Mouse (Mus musculus) kidney, postnatal 14 days (tissue): ENCODE measurements at regions not wholly inside any gene's neighbourhood (a gene's known extent, or its start where the extent isn't known, plus 50 kb on each side); places are given as distances from the start of the nearest gene placed in this dataset.

Experiments used
- DNase-seq: peaks from one replicate; pipeline ENCODE4 v3.0.0; 2022; ENCODE audit warnings: mixed read lengths

DNA sequence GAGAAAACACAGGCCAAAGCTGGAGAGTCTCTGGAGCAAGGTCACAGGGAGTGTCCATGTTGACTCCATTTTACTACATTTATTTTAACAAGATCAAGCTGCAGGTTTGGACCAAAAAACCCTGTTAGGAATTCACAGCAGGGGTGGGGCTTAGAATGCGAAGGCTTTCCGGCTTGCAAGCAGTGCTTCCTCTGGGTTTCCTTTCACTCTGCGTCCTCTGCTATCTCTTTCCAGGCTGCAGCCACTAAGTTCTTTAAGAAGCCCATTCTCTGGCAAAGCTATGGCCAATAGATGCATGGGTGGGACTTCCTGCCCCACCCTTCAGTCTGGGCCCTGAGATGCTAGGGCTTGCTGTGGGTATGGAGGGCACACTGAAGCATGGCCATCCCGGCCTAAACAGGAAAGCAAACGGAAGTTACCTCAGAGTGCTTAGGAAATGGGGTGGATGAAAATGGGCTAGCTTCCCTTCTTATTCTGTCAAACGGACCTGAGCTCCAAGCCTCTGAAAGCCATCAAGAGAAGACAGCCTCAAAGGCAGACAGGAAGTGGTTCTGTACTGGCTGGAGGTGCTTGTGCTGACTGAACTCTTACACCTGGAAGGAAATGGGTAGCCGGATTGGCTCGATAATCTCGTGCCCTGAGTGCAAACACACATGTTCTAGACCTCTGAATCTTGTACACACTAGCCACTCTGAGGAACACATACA is 90.6 kb upstream of the C1qtnf7 start:
- no peak for DNase-seq

DNA sequence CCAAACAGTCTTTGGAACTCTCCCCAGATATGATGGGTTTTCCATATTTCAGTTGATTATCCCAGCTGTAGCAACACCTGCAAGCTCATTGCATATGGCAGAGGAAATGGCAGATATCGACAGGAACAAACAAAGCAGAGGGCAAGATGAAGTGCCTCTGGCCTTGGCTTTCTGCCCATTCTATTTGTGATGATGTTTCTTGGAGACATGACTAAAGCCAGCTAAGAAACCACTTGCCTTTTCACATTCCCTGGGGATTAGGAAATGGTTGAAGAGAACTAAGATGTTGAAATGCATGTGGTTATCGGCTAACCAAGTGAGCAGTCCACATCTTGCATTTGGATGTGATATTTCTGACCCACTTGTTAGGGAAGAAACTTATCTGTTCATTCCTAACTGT is 82.0 kb upstream of the C1qtnf7 start:
- DNase-seq = no peak

- no peak for DNase-seq
Observed at GRCm38 (mm10) chr5:43439191-43439590, 76.1 kb upstream of the C1qtnf7 start.

DNA sequence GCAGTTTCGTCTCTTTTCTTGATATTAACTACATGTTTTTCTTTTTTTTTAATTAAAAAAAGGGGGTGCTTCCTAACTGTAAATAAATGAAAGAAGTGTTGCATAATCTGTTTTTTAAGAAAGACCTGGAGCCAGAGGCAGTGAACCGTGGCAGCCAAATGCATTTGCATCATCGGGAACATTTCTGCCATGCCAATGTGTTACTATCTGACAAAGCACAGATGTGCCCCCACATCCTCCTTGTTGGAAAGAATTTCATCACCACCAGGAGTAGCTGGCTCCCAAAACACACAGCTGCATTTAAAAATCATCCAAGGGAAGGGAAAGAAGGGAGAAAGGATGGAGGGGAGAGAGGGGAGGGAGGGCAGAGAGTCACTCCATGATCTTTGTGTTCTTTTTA is 74.0 kb upstream of the C1qtnf7 start:
- peak; percentile 46 for DNase-seq

DNA sequence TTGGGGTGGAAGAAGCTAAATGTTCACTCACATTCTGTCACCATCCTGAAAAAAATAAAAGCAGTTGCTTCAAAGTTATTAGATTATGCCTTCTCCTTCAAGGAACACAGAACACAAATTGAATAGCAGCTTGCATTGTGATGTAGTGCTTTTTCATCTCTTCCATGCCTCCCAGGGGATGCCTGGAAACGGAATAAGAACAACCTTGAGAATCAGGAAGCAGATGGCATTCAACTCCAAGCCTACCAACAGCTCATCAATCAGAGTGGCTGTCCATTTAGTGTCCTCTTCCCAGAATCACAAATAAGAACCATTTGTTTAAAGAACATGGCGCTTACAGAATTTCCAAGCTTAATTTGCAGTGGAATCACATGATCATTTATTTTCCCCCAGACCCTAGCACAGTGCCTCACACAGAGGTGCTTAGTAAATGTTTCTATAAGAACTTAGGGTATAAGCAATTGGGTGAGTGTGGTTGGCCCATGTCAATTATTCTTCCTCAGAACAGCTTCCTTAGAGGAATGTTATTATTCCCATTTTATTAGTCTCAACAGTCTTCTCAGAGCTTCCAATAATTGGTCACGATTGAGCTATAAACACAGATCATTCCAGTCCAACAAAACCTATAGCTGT is 70.6 kb upstream of the C1qtnf7 start:
- DNase-seq = no peak

- DNase-seq = no peak
Observed at GRCm38 (mm10) chr5:43445620-43446019, 69.7 kb upstream of the C1qtnf7 start.

GRCm38 (mm10) chr5:43446295-43446694 is 69.0 kb upstream of the C1qtnf7 start:
- DNase-seq = no peak

GRCm38 (mm10) chr5:43456018-43456417 is 59.3 kb upstream of the C1qtnf7 start:
- DNase-seq = peak; percentile 53

DNA sequence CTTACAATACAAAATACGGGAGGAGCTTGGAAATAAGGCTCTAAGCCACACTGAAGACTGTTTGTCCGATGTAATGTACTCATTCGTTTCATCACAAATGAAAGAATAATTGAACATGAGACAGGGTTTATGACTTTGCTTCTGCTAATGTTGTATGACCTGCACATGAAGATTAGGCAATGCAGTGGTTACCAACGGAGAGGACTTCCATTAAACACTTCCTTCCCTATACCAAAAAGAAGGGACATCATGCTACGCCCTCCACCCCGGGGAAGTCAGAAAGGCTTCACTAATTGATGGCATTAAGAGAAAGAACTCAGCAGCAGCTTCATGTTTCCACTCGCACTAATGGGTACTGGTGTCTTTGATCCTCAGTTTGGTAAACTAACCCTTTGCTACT is 57.6 kb upstream of the C1qtnf7 start:
- no peak for DNase-seq

DNA sequence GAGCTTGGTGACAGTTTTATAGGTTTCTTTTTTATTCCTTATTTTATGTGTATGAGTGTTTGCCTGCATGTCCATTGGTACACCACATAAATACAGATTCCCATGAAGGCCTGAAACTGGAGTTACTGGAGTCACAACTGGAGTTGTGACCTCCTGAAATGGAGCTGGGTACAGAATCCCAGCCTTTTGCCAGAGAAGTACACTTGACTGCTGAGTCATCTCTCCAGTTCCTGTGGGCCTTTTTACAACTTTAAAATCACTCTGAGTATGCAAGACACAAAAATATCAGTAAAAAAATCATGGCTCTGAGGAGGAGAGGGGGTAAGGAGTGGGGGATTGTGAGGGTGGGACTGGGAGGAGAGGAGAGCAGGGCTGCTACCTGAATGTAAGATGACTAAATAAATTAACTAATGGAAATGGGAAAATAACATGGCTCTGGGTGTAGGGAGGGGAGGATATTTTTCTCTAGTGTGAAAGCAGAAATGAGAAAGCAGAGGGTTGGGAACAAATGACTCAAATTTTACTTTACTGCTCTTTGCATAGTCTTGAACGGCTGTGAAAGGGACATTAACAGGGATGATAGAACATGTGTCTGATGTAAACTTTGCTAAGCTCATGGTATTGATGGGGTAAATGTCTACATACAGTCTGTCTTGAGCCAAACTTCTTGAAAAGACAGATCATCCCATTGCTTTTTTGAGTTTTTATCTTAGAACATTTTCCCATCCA is 53.2 kb upstream of the C1qtnf7 start:
- no peak for DNase-seq
